Mouse (Mus musculus) thymus, adult 2 months (tissue): ENCODE data around the gene Tysnd1. TPM values are rescaled to one million over a fixed set of nuclear protein-coding genes. Genes with fewer than 3 reads are reported as not detected.
A peak's percentile ranks its signal among the peaks of the same experiment; 100 is the strongest.

Experiments used
- DNase-seq: peaks from one replicate; pipeline ENCODE4 v3.0.0; 2021
- H3K27ac ChIP-seq: fragments of 200-500 bp; 2 replicates; pipeline ENCODE4 v1.5.1; 2012; ENCODE audit warnings: low read length, control low read depth; ENCODE audit not compliant: control insufficient read depth, insufficient read depth
- H3K27me3 ChIP-seq: fragments of 200-500 bp; 2 replicates; pipeline ENCODE4 v1.6.1; 2012; ENCODE audit warnings: mild to moderate bottlenecking, low read length, moderate library complexity, mixed read lengths; ENCODE audit not compliant: control insufficient read depth, insufficient read depth
- H3K36me3 ChIP-seq: fragments of 200-500 bp; 2 replicates; pipeline ENCODE4 v1.6.1; 2012; ENCODE audit warnings: mild to moderate bottlenecking, low read length, moderate library complexity; ENCODE audit not compliant: control insufficient read depth, insufficient read depth
- H3K4me1 ChIP-seq: fragments of 200-500 bp; replicated peaks from 2 replicates; pipeline ENCODE4 v1.6.1; 2012; ENCODE audit warnings: low read length; ENCODE audit not compliant: control insufficient read depth, insufficient read depth
- H3K4me3 ChIP-seq: fragments of 200-500 bp; 2 replicates; pipeline ENCODE4 v1.5.1; 2012; ENCODE audit warnings: mild to moderate bottlenecking, low read length, control low read depth, moderate library complexity; ENCODE audit not compliant: control insufficient read depth, insufficient read depth
- CTCF ChIP-seq: fragments of 200-500 bp; IDR thresholded peaks from 2 replicates; pipeline ENCODE4 v1.5.1; 2012; ENCODE audit warnings: mild to moderate bottlenecking, control low read depth, low read length, moderate library complexity, borderline replicate concordance; ENCODE audit not compliant: control insufficient read depth, poor library complexity, insufficient read depth; ENCODE audit errors: extremely low read depth
- POLR2A ChIP-seq: fragments of 200-500 bp; IDR thresholded peaks from 2 replicates; pipeline ENCODE4 v1.6.1; 2012; ENCODE audit warnings: mild to moderate bottlenecking, low read length, control low read depth, moderate library complexity; ENCODE audit not compliant: control insufficient read depth, poor library complexity, insufficient read depth; ENCODE audit errors: extremely low read depth
- WGBS: fragments of 180-500 bp; shearing (Covaris S2); methylation state at CpG from one replicate; pipeline ENCODE4 v1.1.7; 2018; 5-methylcytosine and 5-hydroxymethylcytosine counted together
- polyA plus RNA-seq: library from polyadenylated mRNA; depleted of rRNA; stranded (reverse); fragments of >200 nt; gene quantifications from 2 replicates; pipeline ENCODE4 v1.2.3, GENCODE M21; 2012

Gene Tysnd1
- polyA plus RNA-seq, 1 experiment = 91.6 TPM

GRCm38 (mm10) chr10:61669289-61669688, 26.0 kb upstream of the Tysnd1 start:
- no peak overlapping the region for H3K4me3 ChIP-seq
- H3K4me1 ChIP-seq = no peaks in the 10 kb centered on the region
- no peak overlapping the region for H3K27ac ChIP-seq
- WGBS = 95% methylated on average over 7 of the region's 7 CpGs
- TF ChIP-seq CTCF = no peak
- TF ChIP-seq POLR2A = no peak
- no peak for DNase-seq
- no peaks in the 10 kb centered on the region for H3K36me3 ChIP-seq
- H3K27me3 ChIP-seq = no peaks in the 10 kb centered on the region

- no peaks in the 10 kb centered on the region for H3K27me3 ChIP-seq
- DNase-seq = no peak
- TF ChIP-seq CTCF (no peak), POLR2A (no peak)
- no peak overlapping the region for H3K27ac ChIP-seq
- H3K36me3 ChIP-seq = no peaks in the 10 kb centered on the region
- H3K4me1 ChIP-seq = no peaks in the 10 kb centered on the region
- H3K4me3 ChIP-seq = no peak overlapping the region
These were observed 25.4 kb upstream of the Tysnd1 start for GRCm38 (mm10) chr10:61669896-61670295.

- H3K27ac ChIP-seq = no peak overlapping the region
- TF ChIP-seq CTCF (no peak), POLR2A (no peak)
- H3K27me3 ChIP-seq = no peaks in the 10 kb centered on the region
- no peaks in the 10 kb centered on the region for H3K4me1 ChIP-seq
- WGBS = 96% methylated on average over 3 of the region's 3 CpGs
- no peak for DNase-seq
- no peaks in the 10 kb centered on the region for H3K36me3 ChIP-seq
- H3K4me3 ChIP-seq = no peak overlapping the region
These were observed 24.6 kb upstream of the Tysnd1 start for GRCm38 (mm10) chr10:61670758-61671157.

DNA sequence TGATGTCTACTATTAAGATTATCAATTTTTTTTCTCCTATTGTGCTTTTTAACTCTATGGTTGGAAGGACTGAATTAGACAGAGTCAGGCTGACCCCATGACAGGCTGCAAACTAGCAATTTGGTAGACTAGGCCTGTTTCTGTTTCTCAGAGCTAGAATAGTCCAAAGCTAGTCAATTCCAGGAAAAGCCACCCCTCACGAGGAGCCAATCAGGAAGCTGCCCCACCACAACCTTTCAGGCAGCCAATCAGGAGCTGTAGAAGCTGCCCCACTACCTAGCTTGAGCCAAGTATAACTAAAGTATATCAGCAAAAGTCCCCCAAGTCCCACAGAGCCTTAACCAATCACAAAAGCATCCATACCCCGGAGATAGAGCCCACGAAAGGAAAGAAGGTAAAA, 19.4 kb upstream of the Tysnd1 start:
- H3K27ac ChIP-seq = no peak overlapping the region
- no peaks in the 10 kb centered on the region for H3K36me3 ChIP-seq
- peaks cover 2% of the 10 kb centered on the region for H3K4me1 ChIP-seq
- no peak overlapping the region for H3K4me3 ChIP-seq
- H3K27me3 ChIP-seq = no peaks in the 10 kb centered on the region
- TF ChIP-seq CTCF = no peak
- no peak for TF ChIP-seq POLR2A
- WGBS = 15% methylated on average over 3 of the region's 3 CpGs
- no peak for DNase-seq

- peaks cover 6% of the 10 kb centered on the region for H3K4me1 ChIP-seq
- whole genome bisulfite sequencing = 55% methylated on average over 9 of the region's 9 CpGs
These were observed 15.8 kb upstream of the Tysnd1 start for GRCm38 (mm10) chr10:61679545-61679944.

DNA sequence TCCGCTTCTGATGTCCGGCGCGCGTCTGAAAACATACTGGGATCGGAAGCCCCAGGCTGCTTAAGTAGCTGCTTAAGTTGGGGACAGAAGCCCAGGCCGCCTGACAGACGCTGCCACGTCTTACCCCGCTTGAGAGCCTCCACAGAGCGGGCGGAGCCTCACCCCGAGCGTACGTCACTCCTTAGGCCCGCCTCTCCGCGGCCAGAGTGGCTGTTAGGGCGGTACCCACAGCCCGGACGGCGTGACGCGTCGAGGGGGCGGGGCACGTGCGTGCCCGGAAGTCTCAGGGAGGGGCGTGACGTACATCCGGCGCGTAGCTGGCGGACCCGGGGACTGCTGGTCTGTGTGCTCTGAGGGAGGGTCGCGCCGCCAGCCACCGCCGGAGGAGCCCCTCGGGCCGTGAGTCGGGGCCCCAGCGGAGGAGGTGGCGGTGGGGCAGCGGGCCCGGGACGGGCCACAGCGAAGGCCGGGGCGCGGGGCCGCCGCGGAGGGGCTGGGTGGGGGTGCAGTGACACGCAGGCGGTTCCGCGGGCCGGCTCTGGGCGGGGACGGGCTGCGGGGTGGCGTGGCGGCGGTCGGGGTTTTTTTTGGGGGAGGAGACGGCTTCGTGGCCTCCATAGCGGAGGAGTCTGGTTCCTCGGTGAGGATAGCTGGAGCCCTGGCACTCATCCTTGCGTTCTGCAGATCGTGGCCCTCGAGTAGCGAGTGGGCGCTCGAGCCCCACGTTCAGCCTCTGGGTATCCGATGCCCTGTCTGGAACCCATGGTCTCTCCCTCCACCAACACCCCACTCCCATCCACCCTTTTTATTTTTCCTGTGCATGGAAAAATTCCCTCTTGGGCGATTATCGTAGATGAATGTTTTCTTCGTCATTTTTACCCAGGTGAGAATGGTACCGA, 15.1 kb upstream of the Tysnd1 start, which contains the start of gene Sar1a:
Gene Sar1a, plus strand, starts transcription at position 285 of the 899 bp plus-strand sequence.
- H3K27me3 ChIP-seq = no peaks in the 10 kb centered on the region
- H3K36me3 ChIP-seq = peaks cover 5% of the 10 kb centered on the region
- peak; percentile 98 for DNase-seq
- under 1% methylated on average over 84 of the region's 84 CpGs for WGBS
- H3K4me1 ChIP-seq = peaks cover 6% of the 10 kb centered on the region
- H3K4me3 ChIP-seq = peak within 1 kb of the TSS; percentile 92
- peak within 1 kb of the TSS; percentile 36; the same call in 1 of the 2 replicates for H3K27ac ChIP-seq
- TF ChIP-seq CTCF (0 out of 2 replicates have a peak, but pooled peaks have one; percentile 24), POLR2A (peak; percentile 82; the same call in 1 of the 2 replicates)

More at GRCm38 (mm10) chr10:61679545-61679944, 15.8 kb upstream of the Tysnd1 start:
- peak overlapping the region; percentile 51 for H3K4me3 ChIP-seq
- no peak for TF ChIP-seq POLR2A
- H3K36me3 ChIP-seq = no peaks in the 10 kb centered on the region
- no peak for DNase-seq
- H3K27ac ChIP-seq = peak overlapping the region; percentile 36; the same call in 1 of the 2 replicates
- H3K27me3 ChIP-seq = no peaks in the 10 kb centered on the region

DNA sequence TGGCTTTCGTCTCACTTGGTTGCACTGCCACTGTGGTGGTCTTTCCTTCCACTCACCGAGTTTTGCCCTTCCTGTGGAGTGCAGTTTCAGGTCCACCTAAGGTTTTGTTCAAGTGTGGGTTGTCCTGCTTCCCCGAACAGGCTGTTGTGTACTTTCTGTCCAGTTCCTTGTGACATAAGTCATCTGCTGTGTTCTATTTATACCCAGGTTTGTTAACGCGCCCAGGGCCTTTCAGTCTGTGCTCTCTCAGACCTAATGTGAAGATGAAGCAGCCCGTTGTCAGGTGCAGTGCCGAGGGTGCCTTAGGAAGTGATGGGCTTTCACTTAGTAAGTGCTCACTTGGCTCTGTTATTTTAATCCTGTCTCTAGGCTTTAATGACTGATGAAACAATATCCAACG, 5.9 kb upstream of the Tysnd1 start:
- no peak overlapping the region for H3K27ac ChIP-seq

More for the DNA sequence above, 5.9 kb upstream of the Tysnd1 start:
- TF ChIP-seq POLR2A (no peak), CTCF (no peak)
- 92% methylated on average over 8 of the region's 8 CpGs for WGBS
- H3K27me3 ChIP-seq = no peaks in the 10 kb centered on the region
- no peaks in the 10 kb centered on the region for H3K4me1 ChIP-seq
- H3K4me3 ChIP-seq = no peak overlapping the region
- peaks cover 70% of the 10 kb centered on the region for H3K36me3 ChIP-seq
- DNase-seq = no peak
